Comparison of ENCODE assay signal across 9 mouse cellular contexts in the genomic region with DNA sequence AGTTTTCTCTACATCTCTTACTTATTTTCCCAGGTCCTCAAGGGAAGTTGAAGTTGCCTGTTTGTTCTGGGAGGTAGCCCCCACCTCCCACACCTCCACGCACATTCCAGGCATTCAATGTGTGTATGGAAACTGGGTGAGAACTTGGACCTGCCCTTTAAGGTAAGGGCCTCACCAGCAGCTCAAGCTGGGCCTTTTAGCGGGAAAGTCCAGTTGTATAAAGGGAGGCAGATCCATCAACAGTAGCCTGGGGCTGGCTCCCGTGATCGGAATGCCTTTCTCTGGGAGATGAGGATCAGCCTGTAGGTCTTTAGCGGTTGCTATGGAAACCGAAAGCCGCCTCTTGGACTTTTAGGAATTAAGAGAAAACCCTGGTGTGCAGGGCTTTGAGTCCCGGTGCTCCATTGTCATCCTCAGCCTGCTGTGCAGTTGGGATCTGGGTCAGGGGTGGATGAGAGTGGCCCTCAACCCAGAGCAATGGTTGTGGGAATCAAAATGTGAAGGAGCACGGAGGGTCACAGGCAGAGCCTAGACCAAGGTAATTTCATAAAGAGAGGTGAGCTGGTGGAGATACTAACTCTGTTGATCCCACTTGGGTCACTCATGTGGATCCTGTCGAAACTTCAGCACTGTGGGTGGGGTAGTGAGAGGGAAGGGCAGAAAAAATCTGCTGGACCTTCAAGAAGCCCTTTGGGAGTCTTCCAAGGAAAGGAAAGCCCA. TPM values are rescaled to one million over a fixed set of nuclear protein-coding genes. Genes with fewer than 3 reads are reported as not detected.
A peak's percentile ranks its signal among the peaks of the same experiment; 100 is the strongest.
DNase-seq lines count a peak whose midpoint lies in the region; ATAC-seq and TF ChIP-seq lines count a peak whose summit lies in the region.
"Had no signal": no experiment of that assay in that cellular context is flagged by ENCODE, and none has a peak within 500 bp of the region (broad histone marks: within the 10 kb centered on the region; RNA-seq: fewer than 3 reads in every experiment).

No protein-coding gene starts in this region.

- peaks cover 91% of the 10 kb centered on the region for H3K4me1 ChIP-seq in forebrain, embryonic 10.5 days
- peaks cover 23% of the 10 kb centered on the region for H3K4me1 ChIP-seq in forebrain, postnatal 0 days (ENCODE audit: insufficient read depth)
- peaks cover 44% of the 10 kb centered on the region for H3K4me1 ChIP-seq in kidney, embryonic 14.5 days (ENCODE audit: control insufficient read depth, insufficient read depth, low read length)
- H3K4me1 ChIP-seq in midbrain, embryonic 16.5 days (ENCODE audit: control insufficient read depth, insufficient read depth, low read length), result peaks cover 36% of the 10 kb centered on the region

- H3K9me3 ChIP-seq in forebrain, embryonic 10.5 days, result no peaks in the 10 kb centered on the region
- H3K9me3 ChIP-seq in forebrain, postnatal 0 days (ENCODE audit: low read length), result no peaks in the 10 kb centered on the region
- H3K9me3 ChIP-seq in kidney, embryonic 14.5 days (ENCODE audit: control insufficient read depth, low read length), result no peaks in the 10 kb centered on the region
- H3K9me3 ChIP-seq in midbrain, embryonic 16.5 days (replicated peaks; ENCODE audit: control insufficient read depth, low read length, poor library complexity, severe bottlenecking), result no peaks in the 10 kb centered on the region

- no peak for ATAC-seq in forebrain, postnatal 0 days
- no peak for ATAC-seq in kidney, embryonic 14.5 days (ENCODE audit: low FRiP score, low TSS enrichment)
- no peak for ATAC-seq in midbrain, embryonic 16.5 days
- no peak for ATAC-seq in monocyte, adult 5-6 weeks (replicated peaks; ENCODE audit: insufficient number of reproducible peaks, low FRiP score, low TSS enrichment, poor library complexity, severe bottlenecking)
- ATAC-seq in megakaryocyte-erythroid progenitor cell, adult 5-6 weeks (replicated peaks; ENCODE audit: low FRiP score, low TSS enrichment, poor library complexity, severe bottlenecking), result no peak

- DNase-seq in forebrain, embryonic 10.5 days (ENCODE audit: extremely low spot score, low spot score), result peak; percentile 81
- no peak for DNase-seq in forebrain, postnatal 0 days
- DNase-seq in R1 (ENCODE audit: low read depth, low spot score), result peak; percentile 95
- no peak for DNase-seq in thymus, postnatal 36 days

- no peak overlapping the region for H3K9ac ChIP-seq in forebrain, postnatal 0 days
- peak overlapping the region; percentile 69; the same call in 1 of the 2 replicates for H3K9ac ChIP-seq in kidney, embryonic 14.5 days (ENCODE audit: low read depth, low read length)
- no peak overlapping the region for H3K9ac ChIP-seq in midbrain, embryonic 16.5 days (ENCODE audit: low read depth, low read length)

- H3K4me2 ChIP-seq in forebrain, postnatal 0 days (ENCODE audit: low read depth), result no peak overlapping the region
- peak overlapping the region; percentile 74; the same call in 1 of the 2 replicates for H3K4me2 ChIP-seq in kidney, embryonic 14.5 days (replicated peaks; ENCODE audit: low read depth, low read length)
- H3K4me2 ChIP-seq in midbrain, embryonic 16.5 days (ENCODE audit: low read length), result peak overlapping the region; percentile 11; the same call in 1 of the 2 replicates

- whole genome bisulfite sequencing in forebrain, embryonic 10.5 days, result 5% methylated on average over 10 of the region's 10 CpGs
- WGBS in forebrain, postnatal 0 days, result 9% methylated on average over 10 of the region's 10 CpGs
- WGBS in kidney, embryonic 14.5 days, result 23% methylated on average over 10 of the region's 10 CpGs
- WGBS in midbrain, embryonic 16.5 days, result 2% methylated on average over 10 of the region's 10 CpGs

- peak overlapping the region; percentile 64 for H3K4me3 ChIP-seq in forebrain, embryonic 10.5 days
- H3K4me3 ChIP-seq in forebrain, postnatal 0 days (ENCODE audit: low read depth, low read length), result no peak overlapping the region
- no peak overlapping the region for H3K4me3 ChIP-seq in kidney, embryonic 14.5 days (ENCODE audit: low read length)
- no peak overlapping the region for H3K4me3 ChIP-seq in midbrain, embryonic 16.5 days (ENCODE audit: low read depth, low read length)
- H3K4me3 ChIP-seq: myocyte had no signal

- H3K36me3 ChIP-seq in forebrain, embryonic 10.5 days (replicated peaks), result peaks cover 17% of the 10 kb centered on the region
- H3K36me3 ChIP-seq in forebrain, postnatal 0 days (ENCODE audit: insufficient read depth), result no peaks in the 10 kb centered on the region; the same call in 1 of the 2 replicates
- no peaks in the 10 kb centered on the region for H3K36me3 ChIP-seq in kidney, embryonic 14.5 days (ENCODE audit: control insufficient read depth, insufficient read depth, low read length)
- H3K36me3 ChIP-seq in midbrain, embryonic 16.5 days (ENCODE audit: control insufficient read depth, insufficient read depth, low read length), result no peaks in the 10 kb centered on the region

- TF ChIP-seq CTCF in forebrain, postnatal 0 days (IDR thresholded peaks at IDR 0.05; ENCODE audit: low read depth), result no peak

- H3K27ac ChIP-seq in forebrain, embryonic 10.5 days, result peak overlapping the region; percentile 90
- no peak overlapping the region for H3K27ac ChIP-seq in forebrain, postnatal 0 days (ENCODE audit: low read depth, low read length)
- H3K27ac ChIP-seq in kidney, embryonic 14.5 days (ENCODE audit: low read depth, low read length), result peak overlapping the region; percentile 94
- H3K27ac ChIP-seq in midbrain, embryonic 16.5 days (ENCODE audit: low read length), result no peak overlapping the region

- peaks cover 46% of the 10 kb centered on the region for H3K27me3 ChIP-seq in forebrain, embryonic 10.5 days (ENCODE audit: poor library complexity, severe bottlenecking)
- H3K27me3 ChIP-seq in forebrain, postnatal 0 days (ENCODE audit: insufficient read depth, low read length), result peaks cover 6% of the 10 kb centered on the region; the same call in 1 of the 2 replicates
- peaks cover 12% of the 10 kb centered on the region; the same call in 1 of the 2 replicates for H3K27me3 ChIP-seq in kidney, embryonic 14.5 days (ENCODE audit: control insufficient read depth, insufficient read depth, low read length)
- peaks cover 13% of the 10 kb centered on the region for H3K27me3 ChIP-seq in midbrain, embryonic 16.5 days (ENCODE audit: control insufficient read depth, insufficient read depth, low read depth, low read length)

RNA-seq across cellular contexts. Expression of a gene that starts 2.3 kb away (rescaled TPM):
- polyA plus RNA-seq in forebrain, embryonic 10.5 days (2016; fragmentation: Nextera tagmentation; extraction: Ambion mirVana), result 23.8 and 24.6 TPM in 2 replicates
- 33.5 and 41.1 TPM in 2 replicates for total RNA-seq in forebrain, postnatal 0 days (2014; rRNA removed)
- polyA plus RNA-seq in forebrain, postnatal 0 days (2015; fragmentation: Nextera tagmentation; extraction: Ambion mirVana), result 53.2 and 53.7 TPM in 2 replicates
- 21.3 and 22.7 TPM in 2 replicates for polyA plus RNA-seq in kidney, embryonic 14.5 days (2014; fragmentation: Nextera tagmentation; extraction: Ambion mirVana)
- polyA plus RNA-seq in midbrain, embryonic 16.5 days (2015; fragmentation: Nextera tagmentation; extraction: Ambion mirVana), result 39.7 and 40.1 TPM in 2 replicates
- total RNA-seq in monocyte, adult 5-6 weeks (2017), result 17.0 to 22.6 TPM (median 20.1 TPM) in 3 replicates
- 13.1 and 25.7 TPM in 2 replicates for total RNA-seq in megakaryocyte-erythroid progenitor cell, adult 5-6 weeks (2014; fragmentation: Nextera tagmentation)
- 12.1 and 17.2 TPM in 2 replicates for total RNA-seq in megakaryocyte-erythroid progenitor cell, adult 5-6 weeks (2017)

RNA-seq across cellular contexts. Expression of a gene that starts 2.5 kb away (rescaled TPM):
- 31.9 and 33.5 TPM in 2 replicates for polyA plus RNA-seq in forebrain, embryonic 10.5 days (2016; fragmentation: Nextera tagmentation; extraction: Ambion mirVana)
- total RNA-seq in forebrain, postnatal 0 days (2014; rRNA removed), result 0.10 and 1.8 TPM in 2 replicates
- 1.1 and 1.5 TPM in 2 replicates for polyA plus RNA-seq in forebrain, postnatal 0 days (2015; fragmentation: Nextera tagmentation; extraction: Ambion mirVana)
- polyA plus RNA-seq in kidney, embryonic 14.5 days (2014; fragmentation: Nextera tagmentation; extraction: Ambion mirVana), result 24.0 and 33.3 TPM in 2 replicates
- polyA plus RNA-seq in midbrain, embryonic 16.5 days (2015; fragmentation: Nextera tagmentation; extraction: Ambion mirVana), result 1.9 and 2.0 TPM in 2 replicates
- total RNA-seq in monocyte, adult 5-6 weeks (2017), result not detected in 3 replicates
- not detected in 2 replicates for total RNA-seq in megakaryocyte-erythroid progenitor cell, adult 5-6 weeks (2014; fragmentation: Nextera tagmentation)
- not detected in 2 replicates for total RNA-seq in megakaryocyte-erythroid progenitor cell, adult 5-6 weeks (2017)

RNA-seq across cellular contexts. Expression of a gene that starts 10.2 kb away (rescaled TPM):
- polyA plus RNA-seq in forebrain, embryonic 10.5 days (2016; fragmentation: Nextera tagmentation; extraction: Ambion mirVana), result 3.9 and 4.4 TPM in 2 replicates
- total RNA-seq in forebrain, postnatal 0 days (2014; rRNA removed), result 2.3 and 2.6 TPM in 2 replicates
- polyA plus RNA-seq in forebrain, postnatal 0 days (2015; fragmentation: Nextera tagmentation; extraction: Ambion mirVana), result 2.4 and 3.1 TPM in 2 replicates
- polyA plus RNA-seq in kidney, embryonic 14.5 days (2014; fragmentation: Nextera tagmentation; extraction: Ambion mirVana), result 2.1 and 2.5 TPM in 2 replicates
- polyA plus RNA-seq in midbrain, embryonic 16.5 days (2015; fragmentation: Nextera tagmentation; extraction: Ambion mirVana), result 6.1 and 9.5 TPM in 2 replicates
- total RNA-seq in monocyte, adult 5-6 weeks (2017), result 1.6 to 6.7 TPM (median 4.8 TPM) in 3 replicates
- 1.2 and 1.5 TPM in 2 replicates for total RNA-seq in megakaryocyte-erythroid progenitor cell, adult 5-6 weeks (2014; fragmentation: Nextera tagmentation)
- total RNA-seq in megakaryocyte-erythroid progenitor cell, adult 5-6 weeks (2017), result 1.1 and 2.5 TPM in 2 replicates

RNA-seq across cellular contexts. Expression of a gene that starts 28.9 kb away (rescaled TPM):
- polyA plus RNA-seq in forebrain, embryonic 10.5 days (2016; fragmentation: Nextera tagmentation; extraction: Ambion mirVana), result 47.0 and 48.1 TPM in 2 replicates
- 223 and 225 TPM in 2 replicates for total RNA-seq in forebrain, postnatal 0 days (2014; rRNA removed)
- 129 and 150 TPM in 2 replicates for polyA plus RNA-seq in forebrain, postnatal 0 days (2015; fragmentation: Nextera tagmentation; extraction: Ambion mirVana)
- 15.6 and 20.8 TPM in 2 replicates for polyA plus RNA-seq in kidney, embryonic 14.5 days (2014; fragmentation: Nextera tagmentation; extraction: Ambion mirVana)
- polyA plus RNA-seq in midbrain, embryonic 16.5 days (2015; fragmentation: Nextera tagmentation; extraction: Ambion mirVana), result 126 and 129 TPM in 2 replicates
- not detected in 3 replicates for total RNA-seq in monocyte, adult 5-6 weeks (2017)
- total RNA-seq in megakaryocyte-erythroid progenitor cell, adult 5-6 weeks (2014; fragmentation: Nextera tagmentation), result not detected in 2 replicates
- not detected in 2 replicates for total RNA-seq in megakaryocyte-erythroid progenitor cell, adult 5-6 weeks (2017)

Comparison
In these comparisons a context has a peak if more than half of its experiments do, and no peak if none do; other contexts are left out.
1. DNase-seq: peak in forebrain, embryonic 10.5 days (single experiment) and R1 (single experiment); none in forebrain, postnatal 0 days (single experiment) and thymus, postnatal 36 days (0 of 2).
2. H3K27ac ChIP-seq: peak in forebrain, embryonic 10.5 days (single experiment) and kidney, embryonic 14.5 days (single experiment); none in forebrain, postnatal 0 days (single experiment) and midbrain, embryonic 16.5 days (single experiment).